Mouse (Mus musculus) erythroblast, embryonic 14.5 days (primary cell): ENCODE results near the gene Atg16l1.

ENCODE experiments used
- GATA1 ChIP-seq: IDR thresholded peaks from 2 replicates; pipeline ENCODE4 v1.6.1; 2012; ENCODE audit warnings: low read length, inconsistent platforms, mixed read lengths
- TAL1 ChIP-seq: IDR thresholded peaks from 3 replicates; pipeline ENCODE4 v1.6.1; 2012; ENCODE audit warnings: low read length, inconsistent platforms, mixed read lengths

DNA sequence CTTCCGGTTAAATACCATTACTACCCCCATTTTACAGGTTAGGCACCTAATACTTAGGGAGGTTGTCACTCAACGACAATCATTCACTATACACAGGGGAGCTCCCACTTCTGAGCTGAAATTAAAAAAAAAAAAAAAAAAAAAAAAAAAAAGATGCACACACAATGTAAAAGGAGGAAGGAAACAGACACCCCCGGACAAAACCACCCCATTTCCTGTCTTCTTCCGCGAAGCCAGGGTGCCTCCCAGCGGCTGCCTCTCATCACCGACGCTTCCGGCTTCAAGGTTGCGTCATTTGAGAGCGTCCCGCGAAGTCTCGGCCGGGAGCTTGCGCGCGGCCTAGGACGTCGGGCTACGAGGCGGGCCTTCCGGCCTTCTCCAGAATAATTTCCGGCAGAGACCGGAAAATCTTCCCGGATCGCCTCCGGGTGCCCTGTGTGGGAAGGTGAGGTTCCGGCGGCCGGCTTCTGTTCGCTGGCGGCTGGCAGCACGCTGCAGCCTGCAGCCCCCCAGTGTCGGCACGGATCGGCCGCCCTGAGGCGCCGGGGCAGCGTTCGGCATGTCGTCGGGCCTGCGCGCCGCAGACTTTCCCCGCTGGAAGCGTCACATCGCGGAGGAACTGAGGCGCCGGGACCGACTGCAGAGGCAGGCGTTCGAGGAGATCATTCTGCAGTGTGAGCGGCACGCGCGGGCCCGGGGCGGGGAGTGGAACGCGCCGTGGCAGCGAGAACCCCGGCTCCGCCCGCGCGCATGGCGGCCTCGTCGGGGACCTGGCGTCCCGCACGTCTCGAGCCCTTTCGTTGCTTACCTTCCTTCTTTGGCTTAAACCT is at the start of gene Atg16l1:
- TF ChIP-seq TAL1 (no peak), GATA1 (no peak)
